Mouse (Mus musculus): ENCODE measurements around the gene Coq7. TPM values are rescaled to one million over a fixed set of nuclear protein-coding genes. Genes with fewer than 3 reads are reported as not detected.

Coq7 gene
- polyA plus RNA-seq, 1 experiment from 2014 or later, result 114 TPM

DNA sequence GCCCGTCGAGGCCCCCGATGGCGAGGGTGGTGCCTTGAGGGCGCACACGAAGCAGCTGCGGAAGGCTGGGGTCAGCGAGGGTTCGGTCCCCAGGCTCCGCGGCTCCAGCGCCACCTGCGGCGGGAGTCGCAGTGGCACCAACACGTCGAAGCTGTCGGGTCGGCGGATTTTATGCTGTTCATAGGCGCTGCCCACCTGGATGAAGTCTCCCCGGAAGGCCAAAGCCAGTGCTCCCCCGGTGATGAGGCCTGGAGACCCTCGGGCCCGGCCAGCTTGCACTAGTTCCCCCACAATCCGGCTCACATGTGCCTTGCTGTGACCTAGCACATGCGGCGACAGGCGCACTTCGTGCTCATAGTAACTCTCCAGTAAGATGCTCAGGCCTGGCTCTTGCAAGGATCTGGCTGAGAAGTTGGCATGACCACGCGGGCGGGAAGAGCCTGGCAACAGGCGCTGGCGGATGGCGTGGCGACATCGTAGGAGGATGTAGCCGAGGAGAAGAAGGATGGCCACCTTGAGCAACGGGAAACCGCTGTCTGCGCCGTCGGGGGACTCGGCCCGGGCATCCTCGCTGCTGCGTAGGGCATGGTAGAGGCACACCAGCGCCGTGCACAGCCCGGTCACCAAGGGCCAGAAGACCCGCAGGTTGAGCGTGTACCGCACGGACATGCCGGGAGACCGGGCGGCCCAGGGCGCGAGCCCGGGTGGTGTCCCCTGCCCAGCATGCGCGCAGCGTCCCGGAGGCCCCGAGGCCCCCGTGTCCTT lies 42.3 kb downstream of the Coq7 start:
- H3K4me2 ChIP-seq (ENCODE audit: low read length), result peak overlapping the region; percentile 79
- ATAC-seq (peak; percentile 42; the same call in 1 of the 2 replicates), DNase-seq (ENCODE audit: low spot score) (peak; percentile 31)
- H3K36me3 ChIP-seq (ENCODE audit: control insufficient read depth, insufficient read depth, low read length), result no peaks in the 10 kb centered on the region
- peak overlapping the region; percentile 76 for H3K9ac ChIP-seq (ENCODE audit: low read length)
- H3K9me3 ChIP-seq (replicated peaks; ENCODE audit: control insufficient read depth, low read length), result no peaks in the 10 kb centered on the region
- no peak overlapping the region for H3K27ac ChIP-seq (ENCODE audit: low read depth, low read length)
- no peaks in the 10 kb centered on the region for H3K4me1 ChIP-seq (ENCODE audit: control insufficient read depth, insufficient read depth, low read length)
- WGBS, result 3% methylated on average over 67 of the region's 67 CpGs
- peaks cover 47% of the 10 kb centered on the region for H3K27me3 ChIP-seq (replicated peaks; ENCODE audit: control insufficient read depth, insufficient read depth, low read length)
- peak overlapping the region; percentile 45 for H3K4me3 ChIP-seq (ENCODE audit: low read depth, low read length)

DNA sequence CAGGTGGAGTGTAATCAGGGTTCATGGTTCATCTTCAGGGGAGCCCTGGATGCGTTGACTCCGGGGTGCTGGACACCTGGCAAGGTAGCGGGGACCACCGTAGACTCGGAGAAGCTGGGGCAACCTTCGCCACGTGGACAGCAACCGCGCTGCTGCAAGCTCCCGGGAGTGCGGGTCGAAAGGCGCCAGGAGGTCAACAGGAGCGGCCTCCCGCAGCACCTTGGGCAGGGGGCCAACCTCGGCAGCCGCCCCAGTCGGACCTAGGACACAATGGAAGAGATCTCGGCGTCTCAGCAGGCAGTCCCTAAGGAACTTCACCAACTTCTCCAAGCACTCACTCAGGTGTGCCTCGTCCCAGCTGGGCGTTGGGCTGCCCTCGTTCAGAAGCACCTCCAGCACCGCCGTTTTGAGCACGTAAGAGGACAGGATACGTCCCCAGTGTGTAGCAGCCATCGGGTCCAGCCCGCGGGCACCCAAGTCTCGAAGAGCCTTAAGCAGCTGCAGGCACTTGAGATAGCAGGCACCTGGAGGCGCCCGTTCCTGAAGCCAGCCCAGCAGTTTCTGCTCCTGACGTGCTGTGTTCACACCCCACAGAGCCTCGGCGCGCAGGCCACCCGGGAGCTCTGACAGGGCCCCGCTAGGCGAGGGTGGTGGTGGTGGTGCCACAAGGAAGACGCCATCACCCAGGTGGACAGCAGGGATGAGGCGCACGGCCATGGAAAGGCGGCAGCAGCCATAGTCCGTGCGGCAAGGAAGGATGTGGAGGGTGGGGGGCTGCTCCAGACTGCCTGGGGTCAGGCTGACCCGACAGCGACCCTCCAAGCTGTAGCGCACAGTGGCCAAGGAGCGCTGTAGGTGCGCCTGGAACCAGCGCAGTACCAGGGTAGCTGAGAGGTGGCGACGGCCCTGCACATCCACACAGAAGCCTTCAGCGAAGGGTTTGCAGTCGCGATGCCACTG lies 43.2 kb downstream of the Coq7 start:
- WGBS, result 14% methylated on average over 55 of the region's 57 CpGs
- DNase-seq (ENCODE audit: low spot score) (no peak), ATAC-seq (0 out of 2 replicates have a peak, but pooled peaks have one; percentile 8)
- 0 out of 2 replicates have a peak overlapping the region, but pooled peaks have one; percentile 45 for H3K4me3 ChIP-seq (ENCODE audit: low read depth, low read length)
- H3K27ac ChIP-seq (ENCODE audit: low read depth, low read length), result no peak overlapping the region
- H3K4me1 ChIP-seq (ENCODE audit: control insufficient read depth, insufficient read depth, low read length), result no peaks in the 10 kb centered on the region
- H3K4me2 ChIP-seq (ENCODE audit: low read length), result no peak overlapping the region
- peaks cover 47% of the 10 kb centered on the region for H3K27me3 ChIP-seq (replicated peaks; ENCODE audit: control insufficient read depth, insufficient read depth, low read length)
- H3K9me3 ChIP-seq (replicated peaks; ENCODE audit: control insufficient read depth, low read length), result no peaks in the 10 kb centered on the region
- H3K36me3 ChIP-seq (ENCODE audit: control insufficient read depth, insufficient read depth, low read length), result no peaks in the 10 kb centered on the region
- no peak overlapping the region for H3K9ac ChIP-seq (ENCODE audit: low read length)

DNA sequence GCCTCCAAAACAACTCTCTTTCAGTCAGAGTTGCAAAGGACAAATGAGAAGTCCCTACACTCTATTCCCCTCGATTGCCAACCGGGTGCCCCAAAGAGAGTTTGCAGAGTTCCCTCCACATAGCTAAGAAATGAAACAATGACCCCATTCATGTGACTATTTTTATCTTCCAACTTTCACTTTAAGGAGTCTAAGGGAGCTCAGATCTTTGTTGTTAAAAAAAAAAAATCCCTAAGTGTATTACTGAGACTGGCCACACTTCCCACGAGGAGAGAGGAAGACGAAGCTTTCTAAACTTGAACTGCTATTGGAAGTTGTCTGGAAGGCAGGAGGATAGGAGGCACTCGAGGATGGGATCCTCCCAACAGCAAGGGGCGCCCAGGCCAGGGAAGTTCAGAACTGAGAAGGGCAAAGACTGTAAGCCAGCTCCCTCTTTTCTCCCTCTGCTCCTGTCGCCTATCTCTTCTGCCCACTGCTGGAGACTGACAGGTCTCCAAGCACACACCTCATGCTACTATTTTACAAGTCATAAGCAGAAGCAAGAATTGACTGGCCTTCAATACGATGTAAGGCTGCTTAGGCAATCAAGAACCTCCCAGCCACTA lies 45.0 kb downstream of the Coq7 start:
- 21% methylated on average over 8 of the region's 8 CpGs for WGBS
- ATAC-seq, result no peak

DNA sequence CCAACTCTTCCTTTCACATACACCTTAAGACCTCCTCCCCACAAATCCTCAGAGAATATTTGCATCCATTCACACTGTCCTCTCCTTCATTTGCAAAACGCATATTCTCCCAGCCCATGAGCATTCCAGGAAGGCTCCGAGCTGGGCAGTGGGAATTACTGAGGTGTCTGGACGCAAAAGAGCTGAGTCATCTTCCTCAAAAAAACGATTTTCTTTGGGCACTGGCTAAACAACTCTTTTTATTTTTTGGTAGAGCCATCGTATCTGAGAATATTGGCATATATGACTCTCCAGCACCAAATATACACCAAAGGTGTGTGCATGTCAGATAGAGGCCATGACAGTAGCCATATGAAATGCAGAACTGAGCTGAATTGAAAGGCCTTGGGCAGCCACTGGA lies 46.2 kb downstream of the Coq7 start:
- 60% methylated on average over 5 of the region's 5 CpGs for WGBS
- no peak for ATAC-seq

More for the DNA sequence above, 45.0 kb downstream of the Coq7 start:
- no peak overlapping the region for H3K4me3 ChIP-seq (ENCODE audit: low read depth, low read length)
- no peaks in the 10 kb centered on the region for H3K36me3 ChIP-seq (ENCODE audit: control insufficient read depth, insufficient read depth, low read length)
- no peaks in the 10 kb centered on the region for H3K4me1 ChIP-seq (ENCODE audit: control insufficient read depth, insufficient read depth, low read length)
- no peak overlapping the region for H3K27ac ChIP-seq (ENCODE audit: low read depth, low read length)
- H3K4me2 ChIP-seq (ENCODE audit: low read length), result no peak overlapping the region
- H3K9ac ChIP-seq (ENCODE audit: low read length), result no peak overlapping the region
- H3K9me3 ChIP-seq (replicated peaks; ENCODE audit: control insufficient read depth, low read length), result no peaks in the 10 kb centered on the region
- H3K27me3 ChIP-seq (replicated peaks; ENCODE audit: control insufficient read depth, insufficient read depth, low read length), result peaks cover 44% of the 10 kb centered on the region
- DNase-seq (ENCODE audit: low spot score), result no peak

DNA sequence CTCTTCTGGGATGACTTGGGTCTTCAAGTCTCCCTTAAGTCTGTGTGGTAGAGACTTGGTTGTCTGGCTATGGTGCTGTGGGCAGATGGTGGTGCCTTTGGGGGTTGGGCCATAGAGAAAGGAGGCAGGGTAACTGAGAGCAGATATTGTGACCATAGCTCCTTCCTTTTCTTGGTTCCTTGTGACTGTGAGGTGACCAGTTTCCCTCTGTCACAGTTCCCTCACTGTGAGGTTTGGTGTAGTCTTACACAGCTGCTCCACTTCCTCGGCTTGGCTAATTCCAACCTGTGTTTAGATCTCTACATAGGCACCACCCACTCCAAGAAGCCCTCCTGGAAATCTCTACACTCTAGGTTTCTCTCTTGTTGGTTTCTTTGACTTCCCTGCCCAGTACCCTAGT lies 49.2 kb downstream of the Coq7 start:
- 81% methylated on average over 1 of the region's 1 CpGs for WGBS
- Histone ChIP-seq H3K27me3 (replicated peaks; ENCODE audit: control insufficient read depth, insufficient read depth, low read length) (peaks cover 7% of the 10 kb centered on the region; the same call in 1 of the 2 replicates), H3K4me2 (ENCODE audit: low read length) (no peak overlapping the region), H3K36me3 (ENCODE audit: control insufficient read depth, insufficient read depth, low read length) (no peaks in the 10 kb centered on the region), H3K4me1 (ENCODE audit: control insufficient read depth, insufficient read depth, low read length) (no peaks in the 10 kb centered on the region), H3K9ac (ENCODE audit: low read length) (no peak overlapping the region), H3K9me3 (replicated peaks; ENCODE audit: control insufficient read depth, low read length) (no peaks in the 10 kb centered on the region), H3K4me3 (ENCODE audit: low read depth, low read length) (no peak overlapping the region), H3K27ac (ENCODE audit: low read depth, low read length) (no peak overlapping the region)
- ATAC-seq, result no peak
- no peak for DNase-seq (ENCODE audit: low spot score)

More for the DNA sequence above, 46.2 kb downstream of the Coq7 start:
- Histone ChIP-seq H3K27ac (ENCODE audit: low read depth, low read length) (no peak overlapping the region), H3K4me3 (ENCODE audit: low read depth, low read length) (no peak overlapping the region), H3K4me1 (ENCODE audit: control insufficient read depth, insufficient read depth, low read length) (no peaks in the 10 kb centered on the region), H3K27me3 (replicated peaks; ENCODE audit: control insufficient read depth, insufficient read depth, low read length) (peaks cover 36% of the 10 kb centered on the region), H3K9ac (ENCODE audit: low read length) (no peak overlapping the region), H3K36me3 (ENCODE audit: control insufficient read depth, insufficient read depth, low read length) (no peaks in the 10 kb centered on the region), H3K9me3 (replicated peaks; ENCODE audit: control insufficient read depth, low read length) (no peaks in the 10 kb centered on the region), H3K4me2 (ENCODE audit: low read length) (no peak overlapping the region)
- no peak for DNase-seq (ENCODE audit: low spot score)

DNA sequence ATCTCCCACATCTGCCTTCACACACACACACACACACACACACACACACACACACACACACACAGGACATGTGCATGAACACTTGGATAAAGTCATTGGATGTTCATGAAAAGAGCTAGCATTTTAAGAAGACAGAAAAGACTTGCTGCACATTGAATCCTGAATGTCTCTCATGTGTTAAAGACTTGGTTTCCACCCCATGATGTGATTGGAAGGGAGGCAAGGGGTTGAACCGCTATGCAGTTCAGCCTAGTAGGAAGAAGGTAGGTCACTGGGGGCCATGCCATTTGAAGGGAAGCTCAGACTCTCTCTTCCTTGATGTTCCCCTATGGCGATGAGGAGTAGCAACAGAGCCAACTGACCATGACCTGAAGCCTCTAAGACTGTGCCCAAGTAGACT lies 51.2 kb downstream of the Coq7 start:
- no peak overlapping the region for H3K27ac ChIP-seq (ENCODE audit: low read depth, low read length)
- no peak overlapping the region for H3K4me3 ChIP-seq (ENCODE audit: low read depth, low read length)
- ATAC-seq (no peak), DNase-seq (ENCODE audit: low spot score) (no peak)
- no peak overlapping the region for H3K9ac ChIP-seq (ENCODE audit: low read length)
- H3K36me3 ChIP-seq (ENCODE audit: control insufficient read depth, insufficient read depth, low read length), result no peaks in the 10 kb centered on the region
- WGBS, result 82% methylated on average over 2 of the region's 2 CpGs
- no peaks in the 10 kb centered on the region for H3K4me1 ChIP-seq (ENCODE audit: control insufficient read depth, insufficient read depth, low read length)
- H3K9me3 ChIP-seq (replicated peaks; ENCODE audit: control insufficient read depth, low read length), result no peaks in the 10 kb centered on the region
- H3K27me3 ChIP-seq (replicated peaks; ENCODE audit: control insufficient read depth, insufficient read depth, low read length), result no peaks in the 10 kb centered on the region
- no peak overlapping the region for H3K4me2 ChIP-seq (ENCODE audit: low read length)

DNA sequence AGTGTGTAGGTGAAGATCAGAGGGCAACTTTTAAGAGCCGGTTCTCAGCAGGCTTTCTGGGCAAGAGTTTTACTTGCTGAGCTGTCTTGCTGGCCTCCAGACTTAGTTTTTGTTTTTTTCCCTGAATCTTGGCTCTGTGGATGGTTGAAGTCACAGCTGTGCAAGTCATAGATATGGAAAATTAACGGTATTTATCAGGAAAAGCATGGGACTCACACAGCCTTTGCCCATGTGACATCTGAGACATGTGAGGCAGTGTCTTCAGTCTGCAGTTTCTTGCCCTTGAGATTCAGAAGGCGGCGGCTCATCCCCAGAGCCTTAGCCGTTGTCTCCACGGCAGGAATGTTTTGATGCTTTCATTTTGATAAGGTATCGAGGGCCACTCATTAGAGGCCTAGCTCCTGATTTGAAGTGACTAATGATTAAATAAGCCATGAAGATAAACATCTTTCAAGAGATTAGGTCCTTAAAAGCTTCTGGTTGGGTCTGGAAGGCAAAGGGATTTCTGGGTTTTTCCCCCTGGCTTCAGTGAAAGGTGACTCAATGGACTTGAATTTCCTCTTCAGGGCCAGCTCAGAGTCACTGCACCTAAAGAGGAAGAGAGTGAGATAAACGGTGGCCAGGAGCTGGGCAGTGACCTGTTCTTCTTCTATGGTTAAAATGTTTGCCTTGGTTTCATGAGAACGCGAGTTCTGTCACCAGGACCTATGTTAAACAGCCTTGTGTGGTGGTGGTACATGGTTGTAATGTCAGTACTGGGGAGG lies 51.9 kb downstream of the Coq7 start:
- ATAC-seq, result no peak
- Histone ChIP-seq H3K4me3 (ENCODE audit: low read depth, low read length) (no peak overlapping the region), H3K4me2 (ENCODE audit: low read length) (no peak overlapping the region), H3K4me1 (ENCODE audit: control insufficient read depth, insufficient read depth, low read length) (no peaks in the 10 kb centered on the region), H3K36me3 (ENCODE audit: control insufficient read depth, insufficient read depth, low read length) (no peaks in the 10 kb centered on the region), H3K9ac (ENCODE audit: low read length) (no peak overlapping the region), H3K27me3 (replicated peaks; ENCODE audit: control insufficient read depth, insufficient read depth, low read length) (no peaks in the 10 kb centered on the region), H3K9me3 (replicated peaks; ENCODE audit: control insufficient read depth, low read length) (no peaks in the 10 kb centered on the region), H3K27ac (ENCODE audit: low read depth, low read length) (no peak overlapping the region)
- no peak for DNase-seq (ENCODE audit: low spot score)
- 83% methylated on average over 10 of the region's 10 CpGs for WGBS

DNA sequence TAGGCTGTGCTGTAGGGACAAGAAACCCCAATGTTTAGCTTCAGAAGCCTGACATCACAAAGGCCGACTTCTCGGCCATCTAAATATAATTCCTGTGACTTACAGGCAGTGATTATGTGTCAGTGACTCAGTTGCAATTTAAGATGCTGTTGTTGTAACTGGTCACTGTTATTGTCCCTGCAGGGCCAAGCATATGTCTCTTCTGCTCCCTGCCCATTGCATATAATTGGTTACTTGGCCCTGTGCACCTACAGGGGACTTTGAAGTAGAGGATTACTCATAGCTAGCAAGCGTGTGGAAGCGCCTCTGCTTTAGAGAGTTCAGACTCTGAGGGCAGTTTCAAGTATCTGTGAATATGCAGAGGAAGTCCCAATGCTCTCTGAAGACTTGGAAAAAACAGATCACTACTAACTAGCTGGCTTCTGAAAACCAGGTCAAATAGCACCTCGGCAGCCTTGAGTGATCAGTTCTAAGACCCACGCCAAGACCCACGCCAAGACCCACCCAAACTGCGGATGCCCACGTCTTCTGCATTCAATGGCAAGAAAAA lies 52.9 kb downstream of the Coq7 start:
- H3K27ac ChIP-seq (ENCODE audit: low read depth, low read length), result no peak overlapping the region
- WGBS, result 90% methylated on average over 9 of the region's 9 CpGs
- no peak overlapping the region for H3K9ac ChIP-seq (ENCODE audit: low read length)
- H3K9me3 ChIP-seq (replicated peaks; ENCODE audit: control insufficient read depth, low read length), result no peaks in the 10 kb centered on the region
- DNase-seq (ENCODE audit: low spot score), result no peak
- no peaks in the 10 kb centered on the region for H3K4me1 ChIP-seq (ENCODE audit: control insufficient read depth, insufficient read depth, low read length)
- no peak for ATAC-seq
- H3K27me3 ChIP-seq (replicated peaks; ENCODE audit: control insufficient read depth, insufficient read depth, low read length), result no peaks in the 10 kb centered on the region
- no peak overlapping the region for H3K4me3 ChIP-seq (ENCODE audit: low read depth, low read length)
- H3K4me2 ChIP-seq (ENCODE audit: low read length), result no peak overlapping the region
- H3K36me3 ChIP-seq (ENCODE audit: control insufficient read depth, insufficient read depth, low read length), result no peaks in the 10 kb centered on the region
